Mouse (Mus musculus) lung, postnatal 0 days (tissue): ENCODE measurements around the gene Dvl3. TPM values are rescaled to one million over a fixed set of nuclear protein-coding genes. Genes with fewer than 3 reads are reported as not detected.
"Not testable (repeated sequence)": the region's sequence is repeated elsewhere in the genome, so short reads cannot be mapped to it uniquely, and the experiment has no call there.

Experiments
- ATAC-seq: fragments of 200-750 bp; cut with Nextera tagmentation; 2 replicates; pipeline ENCODE4 v1.8.0; 2017; ENCODE audit warnings: moderate library complexity
- DNase-seq: peaks from one replicate; pipeline ENCODE4 v3.0.0-alpha.2; 2016; ENCODE audit warnings: low spot score
- H3K27ac ChIP-seq: fragments of 300-500 bp; sonication (generic); 2 replicates; pipeline ENCODE4 v1.5.1; 2014; ENCODE audit warnings: antibody characterized with exemption, mild to moderate bottlenecking, low read length, mixed read lengths
- H3K27me3 ChIP-seq: fragments of 300-500 bp; sonication (generic); replicated peaks from 2 replicates; pipeline ENCODE4 v1.6.1; 2014; ENCODE audit warnings: low read length, mixed read lengths; ENCODE audit not compliant: insufficient read depth
- H3K36me3 ChIP-seq: fragments of 300-500 bp; sonication (generic); 2 replicates; pipeline ENCODE4 v1.6.1; 2014; ENCODE audit warnings: low read length, mixed read lengths; ENCODE audit not compliant: insufficient read depth
- H3K4me1 ChIP-seq: fragments of 300-500 bp; sonication (generic); 2 replicates; pipeline ENCODE4 v1.6.1; 2014; ENCODE audit warnings: antibody characterized with exemption, low read depth, low read length, mixed read lengths; ENCODE audit not compliant: insufficient read depth
- H3K4me2 ChIP-seq: fragments of 300-500 bp; sonication (generic); replicated peaks from 2 replicates; pipeline ENCODE4 v1.6.1; 2014; ENCODE audit warnings: low read depth, mild to moderate bottlenecking, low read length, moderate library complexity, mixed read lengths
- H3K4me3 ChIP-seq: fragments of 300-500 bp; sonication (generic); 2 replicates; pipeline ENCODE4 v1.5.1; 2014; ENCODE audit warnings: low read depth, low read length
- H3K9ac ChIP-seq: fragments of 300-500 bp; sonication (generic); replicated peaks from 2 replicates; pipeline ENCODE4 v1.6.1; 2014; ENCODE audit warnings: low read depth, mild to moderate bottlenecking
- H3K9me3 ChIP-seq: fragments of 300-500 bp; sonication (generic); 2 replicates; pipeline ENCODE4 v1.6.1; 2016; ENCODE audit warnings: low read length, mixed read lengths
- CTCF ChIP-seq: IDR thresholded peaks from 2 replicates; pipeline ENCODE4 v1.5.1; 2016; ENCODE audit warnings: antibody characterized with exemption, mild to moderate bottlenecking
- EP300 ChIP-seq: IDR thresholded peaks from 2 replicates; pipeline ENCODE4 v1.6.1; 2016; ENCODE audit warnings: antibody characterized with exemption, mild to moderate bottlenecking, control low read depth
- WGBS: fragments of 180-500 bp; shearing (Covaris S2); extraction: QIAGEN DNeasy Blood & Tissue Kit; methylation state at CpG from one replicate; pipeline ENCODE4 v1.1.7; 2014; 5-methylcytosine and 5-hydroxymethylcytosine counted together
- polyA plus RNA-seq: library from polyadenylated mRNA; unstranded; fragments of >200 nt; fragmentation: Nextera tagmentation; extraction: Ambion mirVana; gene quantifications from 2 replicates; pipeline ENCODE4 v1.2.1, GENCODE M21; 2015

Dvl3 gene
- polyA plus RNA-seq, 1 experiment from 2014 or later, result 10.3 TPM

- ATAC-seq (peak; percentile 94), DNase-seq (peak; percentile 87)
- 29% methylated on average over 1 of the region's 1 CpGs for WGBS
Measured at GRCm38 (mm10) chr16:20476857-20477256, 39.9 kb upstream of the Dvl3 start.

GRCm38 (mm10) chr16:20477270-20477669 is 39.5 kb upstream of the Dvl3 start:
- no peaks in the 10 kb centered on the region for H3K4me1 ChIP-seq
- peak overlapping the region; percentile 57 for H3K27ac ChIP-seq
- no peaks in the 10 kb centered on the region for H3K9me3 ChIP-seq
- H3K27me3 ChIP-seq, result no peaks in the 10 kb centered on the region
- ATAC-seq, result peak; percentile 20
- DNase-seq, result no peak
- H3K9ac ChIP-seq, result no peak overlapping the region
- no peak overlapping the region for H3K4me3 ChIP-seq
- no peak overlapping the region for H3K4me2 ChIP-seq
- WGBS, result 27% methylated on average over 2 of the region's 3 CpGs
- TF ChIP-seq EP300, result peak; percentile 4; the same call in 1 of the 2 replicates
- TF ChIP-seq CTCF, result no peak
- H3K36me3 ChIP-seq, result no peaks in the 10 kb centered on the region

More at GRCm38 (mm10) chr16:20476857-20477256, 39.9 kb upstream of the Dvl3 start:
- no peaks in the 10 kb centered on the region for H3K27me3 ChIP-seq
- no peaks in the 10 kb centered on the region for H3K9me3 ChIP-seq
- H3K4me1 ChIP-seq, result no peaks in the 10 kb centered on the region
- no peak overlapping the region for H3K4me2 ChIP-seq
- no peak overlapping the region for H3K4me3 ChIP-seq
- no peaks in the 10 kb centered on the region for H3K36me3 ChIP-seq
- TF ChIP-seq CTCF (no peak), EP300 (peak; percentile 81)
- H3K9ac ChIP-seq, result no peak overlapping the region
- H3K27ac ChIP-seq, result peak overlapping the region; percentile 73

GRCm38 (mm10) chr16:20478504-20478903 is 38.3 kb upstream of the Dvl3 start:
- Histone ChIP-seq H3K27ac (no peak overlapping the region), H3K36me3 (no peaks in the 10 kb centered on the region), H3K4me1 (no peaks in the 10 kb centered on the region), H3K27me3 (no peaks in the 10 kb centered on the region), H3K9me3 (no peaks in the 10 kb centered on the region), H3K4me2 (no peak overlapping the region), H3K4me3 (no peak overlapping the region), H3K9ac (no peak overlapping the region)
- ATAC-seq, result no peak
- no peak for TF ChIP-seq EP300
- no peak for TF ChIP-seq CTCF
- DNase-seq, result no peak
- 41% methylated on average over 2 of the region's 2 CpGs for WGBS

- H3K9ac ChIP-seq, H3K9me3 ChIP-seq, H3K27ac ChIP-seq, H3K27me3 ChIP-seq, H3K4me3 ChIP-seq, H3K4me2 ChIP-seq, H3K4me1 ChIP-seq, H3K36me3 ChIP-seq, ATAC-seq: not testable (repeated sequence)
- 78% methylated on average over 12 of the region's 12 CpGs for WGBS
- peak; percentile 31 for DNase-seq
Measured at GRCm38 (mm10) chr16:20479026-20479760, 37.6 kb upstream of the Dvl3 start.

GRCm38 (mm10) chr16:20480115-20480514 is 36.7 kb upstream of the Dvl3 start:
- ATAC-seq (no peak), DNase-seq (peak; percentile 53)
- no peaks in the 10 kb centered on the region for H3K27me3 ChIP-seq
- no peak overlapping the region for H3K9ac ChIP-seq
- H3K4me2 ChIP-seq, result no peak overlapping the region
- no peaks in the 10 kb centered on the region for H3K4me1 ChIP-seq
- no peaks in the 10 kb centered on the region for H3K9me3 ChIP-seq
- WGBS, result 34% methylated on average over 3 of the region's 3 CpGs
- H3K36me3 ChIP-seq, result no peaks in the 10 kb centered on the region
- TF ChIP-seq CTCF (peak; percentile 72), EP300 (no peak)
- H3K4me3 ChIP-seq, result no peak overlapping the region
- H3K27ac ChIP-seq, result no peak overlapping the region

DNA sequence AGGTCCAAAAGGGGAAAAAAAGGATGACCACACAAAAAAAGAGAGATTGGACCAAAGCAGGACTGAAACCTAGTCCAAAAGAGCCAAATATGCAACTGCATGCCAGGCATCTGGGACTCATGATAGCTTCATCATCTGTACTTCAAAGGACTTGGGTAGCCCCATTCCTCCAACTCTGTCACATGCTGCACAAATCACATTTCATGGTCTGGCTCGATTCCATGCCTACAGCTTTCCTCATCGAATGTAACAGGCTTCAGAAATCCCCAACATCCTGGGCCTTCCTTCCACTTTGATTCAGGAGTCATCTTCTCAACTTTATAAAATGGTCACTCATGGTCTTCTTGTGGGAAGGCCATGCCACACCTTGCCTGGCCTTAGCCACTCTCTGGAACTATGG is 35.0 kb upstream of the Dvl3 start:
- H3K4me2 ChIP-seq, result no peak overlapping the region
- 71% methylated on average over 2 of the region's 2 CpGs for WGBS
- H3K27me3 ChIP-seq, result no peaks in the 10 kb centered on the region
- ATAC-seq (no peak), DNase-seq (no peak)
- no peak overlapping the region for H3K9ac ChIP-seq
- H3K27ac ChIP-seq, result no peak overlapping the region
- no peaks in the 10 kb centered on the region for H3K4me1 ChIP-seq
- H3K9me3 ChIP-seq, result no peaks in the 10 kb centered on the region
- TF ChIP-seq EP300, result no peak
- TF ChIP-seq CTCF, result no peak
- no peaks in the 10 kb centered on the region for H3K36me3 ChIP-seq
- H3K4me3 ChIP-seq, result no peak overlapping the region

DNA sequence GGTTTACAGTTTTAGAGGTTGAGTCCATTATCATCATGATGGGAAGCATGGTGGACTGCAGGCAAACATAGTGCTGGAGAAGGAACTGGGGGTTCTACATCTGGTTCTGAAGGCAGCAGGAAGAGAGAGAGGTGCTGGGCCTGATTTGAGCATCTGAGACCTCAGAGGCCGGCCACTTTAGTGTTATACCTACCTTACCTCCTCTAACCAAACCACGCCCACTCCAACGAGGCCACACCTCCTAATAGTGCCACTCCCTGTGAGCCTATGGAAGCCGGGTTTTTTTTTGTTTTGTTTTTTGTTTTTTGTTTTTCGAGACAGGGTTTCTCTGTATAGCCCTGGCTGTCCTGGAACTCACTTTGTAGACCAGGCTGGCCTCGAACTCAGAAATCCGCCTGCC is 33.1 kb upstream of the Dvl3 start:
- not testable (repeated sequence) for H3K36me3 ChIP-seq, H3K4me3 ChIP-seq, H3K4me1 ChIP-seq, H3K4me2 ChIP-seq, H3K27me3 ChIP-seq, ATAC-seq, H3K27ac ChIP-seq, H3K9ac ChIP-seq, DNase-seq, H3K9me3 ChIP-seq
- 83% methylated on average over 6 of the region's 7 CpGs for WGBS
